Mouse (Mus musculus): ENCODE measurements around the gene Kcnk3.
A peak's percentile ranks its signal among the peaks of the same experiment; 100 is the strongest.

Gene Kcnk3

DNA sequence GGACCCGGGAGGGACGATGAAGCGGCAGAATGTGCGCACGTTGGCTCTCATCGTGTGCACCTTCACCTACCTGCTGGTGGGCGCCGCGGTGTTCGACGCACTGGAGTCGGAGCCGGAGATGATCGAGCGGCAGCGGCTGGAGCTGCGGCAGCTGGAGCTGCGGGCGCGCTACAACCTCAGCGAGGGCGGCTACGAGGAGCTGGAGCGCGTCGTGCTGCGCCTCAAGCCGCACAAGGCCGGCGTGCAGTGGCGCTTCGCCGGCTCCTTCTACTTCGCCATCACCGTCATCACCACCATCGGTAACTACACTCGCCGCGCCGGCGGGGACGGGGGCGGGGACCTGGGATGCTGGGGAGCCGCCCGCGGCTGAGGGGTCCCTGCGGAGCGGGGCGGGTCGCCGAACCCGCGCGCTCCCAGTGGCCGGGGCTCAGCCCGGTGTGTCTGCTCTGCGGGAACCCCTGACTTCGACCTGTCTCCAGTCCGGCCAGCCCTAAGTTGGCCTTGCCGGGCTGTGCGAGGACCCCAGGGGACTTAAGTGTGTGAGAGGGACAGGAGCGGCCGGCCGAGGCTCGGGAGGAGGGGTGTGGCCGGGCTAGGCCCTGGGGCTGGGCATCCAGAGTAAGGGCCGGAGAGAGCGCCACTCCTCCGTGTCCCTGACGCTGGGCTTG, 465 bp downstream of the Kcnk3 start:
- peak; percentile 10 for DNase-seq (ENCODE audit: low spot score)

DNA sequence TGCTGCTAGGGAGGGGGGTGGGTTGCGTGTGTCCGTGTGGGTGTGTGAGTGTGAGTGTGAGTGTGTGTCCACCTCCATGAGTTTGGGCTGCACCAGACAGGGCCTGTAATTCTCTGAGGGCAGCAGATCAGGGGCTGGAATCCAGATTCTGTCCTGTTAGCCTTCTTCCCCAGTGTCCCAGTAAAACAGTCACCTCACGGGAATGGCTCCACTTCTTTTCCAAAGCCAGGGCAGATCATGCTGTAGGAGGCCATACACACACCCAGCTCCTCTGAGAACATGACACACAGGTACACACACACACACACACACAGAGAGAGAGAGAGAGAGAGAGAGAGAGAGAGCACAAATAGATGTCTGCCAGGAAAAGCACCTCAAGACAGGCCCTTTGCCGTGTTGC, 1.1 kb downstream of the Kcnk3 start:
- DNase-seq (ENCODE audit: low spot score) = no peak

DNA sequence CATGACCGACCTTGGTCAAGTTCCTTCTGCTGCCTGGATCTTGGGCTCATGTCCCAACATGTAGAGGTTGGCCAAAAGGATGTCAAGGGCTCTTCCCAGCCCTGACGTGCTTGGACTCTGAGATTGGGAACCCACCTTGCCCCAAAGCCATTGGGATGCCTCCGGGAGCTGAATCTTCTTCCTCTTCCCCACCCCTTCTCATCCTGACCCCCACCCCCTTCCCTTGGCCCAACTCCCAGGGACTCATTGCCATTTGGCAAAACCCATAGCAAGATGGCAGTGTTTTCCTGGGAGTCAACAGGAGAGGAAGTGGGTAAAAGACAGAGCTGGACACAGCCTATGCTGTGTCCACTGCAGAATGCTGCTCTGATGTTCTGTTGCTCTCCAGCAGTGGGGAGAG, 1.6 kb downstream of the Kcnk3 start:
- no peak for DNase-seq (ENCODE audit: low spot score)

DNA sequence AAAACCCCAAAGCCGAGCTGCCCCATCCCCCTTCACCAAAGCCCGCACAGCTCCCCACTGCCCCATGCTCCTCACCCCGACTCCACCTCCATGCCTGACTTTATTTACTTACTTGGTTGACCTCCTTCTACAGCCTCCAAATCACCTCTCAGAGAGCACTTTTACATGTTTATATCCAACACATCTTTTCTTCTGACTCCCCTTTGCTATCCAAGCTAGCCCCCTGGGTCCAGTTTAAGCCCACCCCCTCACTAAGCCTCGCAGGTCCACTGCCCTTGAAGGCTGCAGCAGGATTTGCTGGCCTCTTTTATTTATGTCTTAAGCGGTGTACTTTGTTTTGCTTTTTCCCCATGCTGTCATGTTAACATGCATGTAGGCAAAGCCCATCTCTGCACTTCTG, 2.3 kb downstream of the Kcnk3 start:
- DNase-seq (ENCODE audit: low spot score) = no peak

DNA sequence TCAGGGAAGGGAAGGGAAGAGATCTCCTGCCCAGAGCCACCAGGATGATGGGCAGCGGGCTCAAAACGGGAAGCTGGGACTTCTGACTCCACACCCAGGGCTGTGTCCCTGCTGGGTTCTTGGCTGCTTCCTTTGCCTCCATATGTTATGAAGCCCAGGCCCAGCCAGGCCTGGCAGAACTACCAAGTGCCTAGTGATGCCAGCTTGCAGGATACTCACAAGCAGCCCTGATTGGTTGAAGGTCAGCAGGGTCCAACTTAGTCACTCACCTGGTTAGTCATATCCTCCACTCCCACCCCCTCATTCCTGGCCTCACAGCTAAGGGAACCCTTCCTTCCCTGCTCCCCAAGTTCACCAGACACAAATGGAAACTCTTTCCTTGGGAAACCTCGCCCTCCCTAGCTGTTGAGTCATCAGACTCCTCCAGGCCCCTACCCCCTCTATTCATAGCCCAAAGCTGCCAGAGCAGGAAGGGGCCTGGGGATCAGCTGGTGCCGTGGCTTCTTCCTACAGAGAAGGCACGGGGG, 3.3 kb downstream of the Kcnk3 start:
- no peak for DNase-seq (ENCODE audit: low spot score)

DNA sequence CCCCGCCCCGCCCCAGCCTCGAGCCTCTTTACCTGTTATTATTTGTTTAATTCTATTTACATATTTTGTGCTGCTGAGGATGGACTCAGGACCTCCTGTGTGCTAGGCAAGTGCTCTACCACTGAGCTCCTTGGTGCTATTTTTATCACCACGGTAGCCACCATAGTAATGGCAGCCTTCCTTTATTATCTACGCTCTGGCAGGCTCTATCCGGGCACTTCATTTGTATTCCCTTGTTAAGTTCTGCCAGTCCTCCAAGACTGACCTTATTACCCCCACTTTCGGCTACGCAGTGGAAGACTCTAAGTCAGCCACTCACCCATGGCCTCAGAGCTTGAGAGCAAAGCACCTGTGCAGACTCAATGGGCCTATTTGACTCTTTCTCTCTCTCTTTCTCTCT, 3.8 kb downstream of the Kcnk3 start:
- no peak for DNase-seq (ENCODE audit: low spot score)

DNA sequence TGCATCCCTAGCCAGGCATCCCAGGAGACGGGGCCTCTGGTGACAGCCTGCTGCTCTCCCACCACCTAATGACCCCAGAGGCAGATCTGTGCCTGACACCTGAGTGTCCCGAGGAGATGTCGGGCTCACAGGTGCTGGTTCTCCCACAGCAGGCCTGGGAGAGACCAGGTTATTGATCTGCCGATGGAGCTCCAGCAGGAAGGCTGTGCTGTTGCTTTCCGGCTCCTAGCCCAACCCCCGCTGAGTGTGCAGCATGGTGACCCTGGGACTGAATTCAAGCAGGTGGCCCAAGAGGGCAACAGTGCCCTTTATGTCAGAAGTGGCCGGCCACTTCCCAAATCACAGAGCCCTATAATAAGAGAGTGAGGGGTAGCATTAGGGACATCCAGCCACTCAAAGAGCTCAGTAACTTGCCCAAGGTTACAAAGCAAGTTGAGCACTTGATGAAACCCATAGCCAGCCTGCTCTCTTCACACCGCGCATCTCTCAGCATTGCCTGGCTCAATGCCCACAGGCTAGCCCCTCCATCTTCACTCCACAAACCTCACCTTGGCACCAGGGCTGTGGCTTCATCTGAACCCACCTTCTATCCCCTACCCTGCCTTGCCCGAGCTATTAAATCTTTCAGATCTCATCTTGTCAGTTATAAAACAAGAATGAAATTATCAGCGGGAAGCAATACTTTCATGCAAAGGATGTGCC, 4.5 kb downstream of the Kcnk3 start:
- DNase-seq (ENCODE audit: low spot score) = no peak

DNA sequence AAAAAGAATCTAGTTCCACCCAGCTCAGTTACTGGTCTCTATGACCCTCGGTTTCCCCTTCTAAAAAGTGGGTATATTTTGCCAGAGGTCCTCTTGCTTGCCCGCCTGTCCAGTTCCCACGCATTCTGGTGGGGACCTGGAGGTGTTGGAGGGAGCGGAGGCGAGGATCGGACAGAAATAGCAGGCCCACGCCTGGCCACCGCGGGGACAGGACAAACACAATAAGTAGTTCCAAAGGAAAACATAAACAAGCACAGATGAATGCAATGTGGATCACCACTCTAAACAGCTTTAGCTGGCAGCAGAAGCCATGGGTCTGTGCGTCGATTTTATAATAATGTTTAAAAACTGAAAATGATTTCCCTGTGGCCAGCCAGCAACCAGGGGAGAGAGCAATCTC, 5.4 kb downstream of the Kcnk3 start:
- DNase-seq (ENCODE audit: low spot score) = no peak

DNA sequence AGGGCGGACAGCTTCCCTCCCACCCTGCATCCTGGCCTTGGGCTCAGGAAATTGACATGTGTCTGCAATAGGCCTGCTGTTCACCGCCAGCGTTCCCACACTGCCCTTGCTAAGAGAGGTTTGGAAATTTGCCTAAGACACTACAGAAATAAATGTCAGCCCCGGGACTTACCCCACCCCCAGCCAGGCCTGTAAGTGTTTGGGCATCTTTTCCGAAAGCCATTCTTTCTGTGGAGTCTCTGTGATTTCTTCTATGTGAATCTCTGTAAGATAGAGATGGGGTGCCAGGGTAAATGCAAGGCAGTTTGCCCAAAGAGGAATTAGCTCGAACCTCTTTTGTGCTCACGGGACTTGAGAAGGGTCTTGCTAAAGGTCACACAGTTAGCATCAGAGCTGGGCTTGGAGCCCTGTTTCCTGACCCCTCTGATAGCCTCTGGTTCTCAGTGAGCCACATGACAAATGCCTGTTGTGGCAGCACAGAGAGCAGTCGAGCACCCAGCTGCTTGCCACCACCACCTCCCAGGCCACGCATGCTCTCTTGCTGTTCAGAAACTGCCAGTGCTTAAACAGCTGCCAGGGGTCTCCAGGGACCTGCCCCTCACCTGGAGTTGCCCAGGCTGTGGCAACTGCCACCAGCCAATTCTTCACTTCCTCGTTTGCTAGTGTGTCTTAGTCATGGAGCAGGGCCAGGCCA, 6.0 kb downstream of the Kcnk3 start:
- no peak for DNase-seq (ENCODE audit: low spot score)

DNA sequence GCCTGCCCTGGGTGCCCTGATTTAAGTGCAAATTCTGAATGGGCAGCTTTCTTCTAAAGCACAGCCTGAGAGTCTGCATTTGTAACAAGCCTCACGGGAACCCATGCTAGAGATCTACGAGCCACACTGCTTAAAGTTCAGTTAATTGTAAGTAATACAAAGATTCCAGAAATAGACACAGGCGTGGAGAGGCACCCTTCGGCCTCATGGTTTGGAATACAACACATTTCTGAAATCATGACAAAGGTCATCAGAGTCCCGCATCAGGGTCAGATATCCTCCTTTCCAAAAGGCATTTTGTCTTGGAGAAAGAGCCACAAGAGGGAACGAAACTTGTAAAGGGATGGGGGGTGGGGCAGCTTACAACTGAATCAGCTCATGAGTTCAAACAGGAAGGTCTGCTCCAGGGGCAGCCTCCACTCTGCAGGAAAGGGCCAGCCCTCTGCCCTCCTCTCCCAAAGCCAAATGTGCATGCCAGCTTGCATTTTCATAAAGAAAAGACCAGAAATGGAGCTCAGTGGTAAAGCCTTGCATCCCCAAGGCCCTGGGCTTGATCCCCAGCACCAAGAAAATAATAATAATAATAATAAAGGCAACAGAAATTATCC, 7.1 kb downstream of the Kcnk3 start:
- DNase-seq (ENCODE audit: low spot score) = no peak

DNA sequence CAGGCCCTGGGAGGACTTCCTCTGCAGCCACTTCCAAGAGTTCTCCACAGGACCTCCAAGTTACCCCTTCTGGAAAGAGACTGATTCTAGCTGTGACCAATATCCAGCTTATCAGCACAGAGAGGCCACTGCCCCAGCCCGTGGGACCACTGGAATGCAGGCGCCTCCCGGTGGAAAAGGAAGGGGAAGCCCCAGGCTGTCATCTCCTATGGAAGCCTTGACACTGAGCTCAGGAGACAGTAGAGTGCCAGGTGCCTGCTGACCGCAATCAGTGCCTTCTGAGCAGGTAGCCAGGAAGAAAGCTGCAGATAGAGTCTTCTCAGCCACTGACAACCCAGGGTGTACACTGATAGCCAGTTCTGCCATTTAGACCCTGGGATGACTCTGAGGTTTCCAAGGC, 13.4 kb downstream of the Kcnk3 start:
- DNase-seq (ENCODE audit: low spot score) = no peak

DNA sequence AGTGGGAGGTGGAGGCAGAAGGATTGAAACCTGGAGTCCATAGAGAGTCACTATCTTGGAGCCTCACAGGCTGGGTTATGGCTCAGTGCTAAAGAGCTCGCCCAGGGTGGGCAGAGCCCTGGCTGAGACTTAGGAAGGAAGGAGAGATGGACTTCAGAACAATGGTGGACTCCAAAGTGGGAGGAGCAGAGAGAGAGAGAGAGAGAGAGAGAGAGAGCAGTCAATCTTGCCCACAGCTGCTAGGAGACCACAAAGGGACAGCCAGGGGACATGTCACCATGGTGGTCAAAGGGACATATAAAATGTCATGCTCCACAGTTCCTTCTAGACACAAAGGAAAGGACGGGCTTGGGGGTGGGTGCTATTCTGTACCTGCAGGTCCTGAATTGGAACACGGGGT, 15.3 kb downstream of the Kcnk3 start:
- DNase-seq (ENCODE audit: low spot score) = no peak

DNA sequence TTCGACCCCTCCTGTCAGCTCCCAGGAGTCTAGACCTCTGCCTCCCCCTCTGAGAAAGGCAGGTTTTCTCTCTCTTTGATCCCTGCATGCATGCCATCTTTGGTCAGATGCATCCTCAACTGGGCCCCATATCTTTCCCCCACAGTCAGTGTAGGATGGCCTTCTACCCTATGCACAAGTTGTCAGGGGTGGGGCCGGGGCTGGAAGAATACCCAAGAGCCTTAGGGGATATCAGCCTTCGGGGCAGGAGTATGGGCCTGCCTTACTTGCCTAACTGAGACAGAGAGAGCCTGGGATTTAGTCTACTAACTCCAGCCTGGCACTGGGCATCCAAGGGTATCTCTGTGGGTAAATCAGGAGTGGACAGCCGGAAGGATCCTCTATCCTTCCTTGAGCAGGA, 16.0 kb downstream of the Kcnk3 start:
- no peak for DNase-seq (ENCODE audit: low spot score)

DNA sequence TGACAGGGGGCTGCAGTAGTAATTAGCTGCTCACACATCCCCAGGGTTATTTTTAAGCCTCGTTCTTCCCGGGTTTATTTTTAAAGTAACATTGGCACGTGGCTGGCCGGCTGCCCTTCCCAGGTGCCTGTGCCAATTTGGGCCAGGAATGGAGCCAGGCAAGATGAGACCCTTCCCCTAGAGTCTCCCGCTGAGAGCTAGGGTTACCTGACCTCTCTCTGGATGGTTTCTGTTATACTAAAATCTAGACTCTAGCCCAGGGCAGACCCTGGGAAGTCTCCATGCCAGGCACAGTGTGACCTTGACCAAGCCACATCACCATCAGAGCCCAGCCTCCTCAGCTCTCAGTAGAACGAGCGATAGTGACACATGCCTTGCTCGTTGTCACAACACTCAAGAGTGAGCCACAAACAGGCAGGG, 16.8 kb downstream of the Kcnk3 start:
- DNase-seq (ENCODE audit: low spot score) = no peak

DNA sequence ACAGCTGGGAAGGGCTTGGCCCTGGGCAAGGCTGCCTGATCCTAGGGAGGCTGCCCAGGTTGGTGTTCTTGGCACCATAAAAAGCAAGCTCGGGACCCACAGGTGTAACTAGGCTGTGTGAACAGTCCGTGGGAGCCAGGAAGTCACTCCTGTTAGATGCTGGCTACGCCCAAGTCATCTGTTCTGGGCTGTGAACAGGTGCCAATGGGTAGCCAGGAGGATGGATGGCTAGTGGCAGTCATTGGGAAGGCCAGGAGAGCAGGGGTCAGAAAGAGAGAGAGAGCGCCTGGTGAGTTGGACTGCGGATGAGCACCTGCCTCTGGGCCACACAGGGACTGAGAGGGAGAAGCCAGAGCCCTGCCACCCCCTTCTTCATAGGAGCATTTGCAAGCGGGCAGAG, 17.7 kb downstream of the Kcnk3 start:
- DNase-seq (ENCODE audit: low spot score) = no peak

DNA sequence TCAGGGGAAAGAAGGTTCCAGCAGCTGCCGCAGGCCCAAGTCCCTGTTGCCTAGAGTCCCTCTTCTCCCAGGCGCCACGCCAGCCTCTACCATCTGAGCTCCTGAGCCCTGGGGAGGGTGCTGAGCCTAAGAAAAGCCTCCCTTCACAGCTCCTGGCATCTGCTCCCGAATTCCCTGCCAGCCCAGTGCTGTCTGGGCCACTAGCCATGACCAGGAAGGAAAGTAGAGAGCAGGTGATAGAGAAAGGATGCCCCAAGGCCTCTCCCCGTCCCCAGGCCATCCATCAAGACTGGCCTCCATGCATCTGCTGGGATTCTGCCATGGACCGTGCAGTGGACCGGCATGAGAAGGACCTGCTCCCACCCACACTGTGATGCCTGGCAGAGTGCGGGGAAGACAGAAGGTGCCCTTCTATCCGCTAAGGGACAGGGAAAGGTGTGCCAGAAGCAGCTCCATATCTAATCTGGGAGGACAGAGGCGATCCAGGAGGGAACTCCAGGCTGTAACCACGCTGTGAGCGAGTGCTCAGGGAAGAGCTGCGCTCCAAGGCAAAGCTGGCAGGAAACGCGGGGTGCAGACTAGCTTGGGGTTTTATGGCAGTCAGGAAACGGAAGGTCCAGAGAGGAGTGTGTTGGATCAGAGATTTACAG, 18.6 kb downstream of the Kcnk3 start:
- DNase-seq (ENCODE audit: low spot score) = peak; percentile 18

DNA sequence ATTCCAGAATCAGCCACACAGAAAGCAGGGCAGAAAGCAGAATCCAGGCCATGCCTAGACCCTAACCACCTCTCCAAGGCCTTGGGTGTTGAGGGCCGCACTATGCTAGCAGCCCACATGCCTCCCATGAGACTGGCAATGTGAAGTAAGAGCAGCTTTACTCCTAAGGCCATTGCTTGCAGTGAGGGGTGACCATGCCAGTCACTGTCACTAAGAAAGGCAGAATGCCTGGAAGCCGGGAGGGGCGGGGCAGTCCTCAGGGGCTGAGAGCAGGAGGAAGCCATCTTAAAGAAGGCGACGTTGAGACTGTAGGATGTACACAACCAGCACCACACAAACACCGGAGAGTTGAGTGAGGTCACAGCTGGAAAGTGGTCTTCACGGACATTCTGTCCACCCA, 21.1 kb downstream of the Kcnk3 start:
- DNase-seq (ENCODE audit: low spot score) = no peak

DNA sequence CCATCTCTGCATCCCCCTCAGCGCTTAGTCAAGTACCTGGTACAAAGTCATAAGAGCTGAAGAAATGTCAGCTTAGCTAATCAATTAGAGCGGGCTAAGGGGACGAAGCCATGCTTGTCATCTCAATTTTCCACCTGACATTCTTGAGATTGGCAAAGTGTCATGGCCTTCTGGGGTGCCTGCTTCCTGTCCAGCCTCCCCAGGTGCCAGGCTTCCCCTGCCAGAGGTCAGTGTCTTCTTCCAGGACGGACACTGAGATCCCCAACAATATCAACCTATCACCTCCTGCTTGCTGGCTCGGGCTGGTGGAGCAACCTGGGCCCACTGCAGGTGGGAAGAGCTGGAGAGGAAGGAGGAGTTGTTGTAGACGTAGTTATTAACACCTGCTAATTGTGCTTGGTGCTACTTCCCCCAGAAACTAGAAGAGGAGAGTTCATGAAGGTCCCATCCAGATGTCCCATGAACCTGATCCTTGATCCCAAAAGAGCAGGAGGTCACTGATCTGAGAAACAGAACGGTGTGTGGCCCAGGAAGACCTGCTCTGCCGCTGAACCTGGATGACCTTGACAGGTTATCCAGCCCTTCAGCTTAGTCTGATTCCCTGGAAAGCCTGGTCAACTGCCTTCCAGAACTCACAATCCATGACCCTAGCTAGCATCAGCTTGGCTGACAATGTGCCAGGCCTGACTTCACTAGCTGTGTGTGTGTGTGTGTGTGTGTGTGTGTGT, 22.1 kb downstream of the Kcnk3 start:
- DNase-seq (ENCODE audit: low spot score) = no peak

DNA sequence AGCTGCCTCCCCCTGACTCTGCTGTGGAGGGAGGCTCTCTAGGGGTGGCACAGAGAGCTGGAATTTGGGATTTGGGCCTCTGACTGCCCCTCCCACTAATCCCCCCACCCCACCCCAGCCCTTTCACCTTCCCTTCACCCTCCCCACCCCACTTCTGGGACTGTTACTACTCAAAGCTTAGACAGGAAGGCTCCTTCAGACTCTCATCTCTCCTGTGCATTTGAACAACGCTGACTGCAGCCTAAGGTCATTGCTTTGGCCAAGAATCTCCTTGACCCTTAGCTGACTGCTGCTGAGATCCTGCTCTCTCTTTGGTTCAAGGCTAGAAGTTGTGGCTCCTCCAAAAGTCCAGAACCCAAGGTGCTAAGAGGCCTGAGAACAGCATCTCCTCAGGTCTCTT, 23.1 kb downstream of the Kcnk3 start:
- no peak for DNase-seq (ENCODE audit: low spot score)

DNA sequence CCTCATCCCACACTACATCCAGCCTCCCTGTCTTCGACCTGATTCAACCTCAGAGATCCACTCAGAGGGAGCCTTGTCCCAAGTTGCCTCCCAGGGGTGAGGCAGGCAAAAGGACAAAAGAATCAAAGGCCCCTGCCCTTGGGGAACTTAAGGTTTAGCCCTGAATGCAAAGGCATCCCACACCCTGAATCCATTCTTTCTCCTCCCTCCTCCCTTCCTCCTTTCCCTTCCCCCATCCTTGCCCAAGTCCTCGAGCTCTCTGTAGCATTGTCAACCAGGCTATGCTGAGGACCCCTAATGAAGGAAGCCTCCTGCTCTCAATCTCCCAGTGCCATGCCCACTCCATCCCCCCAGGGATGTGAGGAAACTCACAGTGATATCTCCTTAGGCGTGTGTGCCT, 23.7 kb downstream of the Kcnk3 start:
- DNase-seq (ENCODE audit: low spot score) = no peak

DNA sequence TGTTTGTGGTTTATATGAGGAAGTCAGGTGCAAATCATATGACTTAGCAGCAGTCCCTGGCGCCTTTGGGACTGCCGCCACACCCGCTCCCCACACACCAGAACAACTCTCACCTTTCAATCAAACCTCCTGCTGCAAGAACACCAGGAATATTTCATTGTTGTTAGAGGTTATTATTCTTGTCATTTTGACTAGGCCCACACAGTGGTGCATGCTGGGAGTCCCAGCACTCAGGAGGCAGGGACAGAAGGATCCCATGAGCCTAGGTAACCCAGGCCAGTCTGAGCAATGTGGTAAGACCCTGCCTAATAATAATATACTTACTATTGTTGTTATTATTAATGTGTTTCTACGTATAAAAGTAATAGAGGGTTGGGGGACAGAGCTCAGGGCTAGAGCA, 24.6 kb downstream of the Kcnk3 start:
- no peak for DNase-seq (ENCODE audit: low spot score)

DNA sequence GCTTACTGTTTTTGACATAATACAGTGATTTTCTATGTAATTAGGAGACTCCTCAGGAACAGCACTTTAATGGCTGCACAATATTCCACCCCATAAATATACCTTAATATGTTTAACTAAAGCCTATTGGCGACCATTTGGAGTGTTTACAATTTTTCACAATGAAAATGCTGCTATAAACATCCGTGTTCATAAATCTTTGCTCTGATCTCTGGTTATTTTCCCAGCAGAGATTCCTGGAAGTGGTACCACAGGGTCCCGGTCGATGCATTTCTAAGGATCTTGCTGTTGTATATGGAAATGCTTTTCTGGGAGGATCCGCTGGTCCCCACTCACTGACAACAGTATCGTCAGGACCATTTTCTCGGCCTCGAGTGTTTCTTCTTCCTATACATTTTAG, 25.3 kb downstream of the Kcnk3 start:
- DNase-seq (ENCODE audit: low spot score) = no peak

All from urinary bladder, postnatal 14 days (tissue).